Mouse (Mus musculus) bone marrow macrophage, adult 2 months (primary cell): ENCODE measurements around the gene Spi1.

Experiments used
- CTCF ChIP-seq: IDR thresholded peaks from 2 replicates; pipeline ENCODE4 v1.5.1; 2012; ENCODE audit warnings: low read depth, mild to moderate bottlenecking, low read length, moderate library complexity
- POLR2A ChIP-seq: IDR thresholded peaks from 2 replicates; pipeline ENCODE4 v1.6.1; 2012; ENCODE audit warnings: mild to moderate bottlenecking, low read depth, low read length, borderline replicate concordance

GRCm38 (mm10) chr2:91062779-91063606 lies 19.2 kb upstream of the Spi1 start:
- TF ChIP-seq POLR2A (no peak), CTCF (no peak)
